Mouse (Mus musculus) kidney, postnatal 36 days (tissue): Measurements from ENCODE around the gene Traf7.

Source experiments
- DNase-seq, 2 experiments: peaks; one replicate each; pipeline ENCODE4 v3.0.0; 2021 to 2022; ENCODE audit warnings: mixed read lengths in 2 of 2

The Traf7 gene

DNA sequence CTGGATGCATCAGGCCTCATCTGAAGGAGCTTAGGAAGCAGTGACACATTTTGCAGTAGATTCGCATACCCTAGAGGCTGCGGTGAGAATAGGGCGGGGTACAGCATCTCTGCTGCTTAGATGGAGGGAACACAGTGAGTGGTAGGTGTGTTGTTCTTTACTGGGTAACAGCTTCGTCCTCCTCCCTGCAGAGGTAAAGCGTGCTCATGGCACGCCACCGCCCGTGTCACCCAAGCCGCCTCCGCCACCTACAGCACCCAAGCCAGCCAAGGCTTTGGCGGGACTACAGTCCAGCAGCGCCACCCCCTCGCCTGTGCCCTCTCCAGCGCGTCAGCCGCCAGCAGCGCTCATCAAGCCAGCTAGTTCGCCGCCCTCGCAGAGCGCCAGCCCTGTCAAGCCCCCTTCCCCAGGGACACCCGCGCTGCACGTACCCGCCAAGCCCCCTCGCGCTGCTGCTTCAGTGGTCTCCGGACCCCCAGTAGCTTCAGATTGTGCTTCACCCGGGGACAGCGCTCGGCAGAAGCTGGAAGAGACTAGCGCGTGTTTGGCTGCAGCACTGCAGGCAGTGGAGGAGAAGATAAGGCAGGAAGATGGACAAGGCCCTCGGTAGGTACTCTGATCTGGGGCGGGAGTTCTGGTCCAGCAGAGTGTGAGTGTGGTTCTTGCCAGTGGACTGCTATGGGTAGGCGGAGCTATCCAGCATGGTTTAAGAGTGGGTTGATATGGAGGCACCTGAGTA lies 21.2 kb downstream of the Traf7 start:
- peak in 1 of 2 experiments; percentile 29 for DNase-seq

DNA sequence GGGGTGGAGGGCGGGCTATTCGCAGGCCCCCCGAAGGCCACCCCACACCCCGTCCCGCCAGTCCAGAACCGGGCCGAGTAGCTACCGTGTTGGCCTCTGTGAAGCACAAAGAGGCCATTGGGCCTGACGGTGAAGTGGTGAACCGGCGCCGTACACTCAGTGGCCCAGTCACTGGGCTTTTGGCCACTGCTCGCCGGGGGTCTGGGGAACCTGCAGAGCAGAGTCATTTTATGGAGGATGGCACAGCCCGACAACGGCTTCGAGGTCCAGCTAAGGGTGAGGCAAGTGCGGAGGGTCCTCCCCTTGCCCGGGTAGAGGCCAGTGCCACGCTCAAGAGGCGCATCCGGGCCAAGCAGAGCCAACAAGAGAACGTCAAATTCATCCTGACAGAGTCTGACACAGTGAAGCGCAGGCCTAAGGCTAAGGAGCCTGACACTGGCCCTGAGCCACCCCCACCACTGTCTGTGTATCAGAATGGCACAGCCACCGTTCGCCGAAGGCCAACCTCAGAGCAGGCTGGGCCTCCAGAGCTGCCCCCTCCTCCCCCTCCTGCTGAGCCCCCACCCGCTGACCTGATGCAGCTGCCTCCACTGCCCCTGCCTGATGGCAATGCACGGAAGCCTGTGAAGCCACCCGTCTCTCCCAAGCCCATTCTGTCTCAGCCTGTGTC lies 22.3 kb downstream of the Traf7 start:
- no peak for DNase-seq

DNA sequence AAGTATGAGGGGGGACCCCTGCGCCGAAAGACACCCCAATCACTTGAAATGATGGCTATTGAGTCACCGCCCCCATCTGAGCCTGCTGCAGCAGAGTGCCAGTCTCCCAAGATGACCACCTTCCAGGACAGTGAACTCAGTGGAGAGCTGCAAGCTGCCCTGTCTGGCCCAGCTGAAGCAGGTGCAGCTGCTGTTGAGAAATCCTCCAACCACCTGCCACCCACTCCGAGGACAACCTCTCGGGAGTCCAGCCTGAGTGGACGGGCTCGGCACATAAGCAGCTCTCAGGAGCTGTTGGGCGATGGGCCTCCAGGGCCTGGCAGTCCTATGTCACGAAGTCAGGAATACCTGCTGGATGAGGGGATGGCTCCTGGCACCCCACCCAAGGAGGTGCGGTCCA lies 23.7 kb downstream of the Traf7 start:
- DNase-seq = no peak

DNA sequence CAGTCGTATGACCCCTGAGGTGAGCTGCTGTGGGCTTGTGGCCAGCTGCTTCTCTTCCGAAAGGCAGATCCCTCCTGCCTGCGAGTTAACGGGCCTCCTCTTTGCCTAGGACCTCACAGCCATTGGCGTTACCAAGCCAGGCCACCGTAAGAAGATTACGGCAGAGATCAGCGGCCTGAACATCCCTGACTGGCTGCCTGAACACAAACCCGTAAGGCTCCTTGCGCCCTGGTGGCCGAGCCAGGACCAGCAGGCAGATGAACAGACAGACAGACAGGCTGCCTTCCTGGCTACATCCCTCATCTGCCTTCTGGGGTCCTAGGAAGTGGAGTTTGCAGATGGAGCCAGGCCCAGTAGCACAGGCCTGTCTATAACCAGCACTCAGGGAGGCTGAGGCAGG lies 25.5 kb downstream of the Traf7 start:
- peak in 1 of 2 experiments; percentile 30 for DNase-seq

DNA sequence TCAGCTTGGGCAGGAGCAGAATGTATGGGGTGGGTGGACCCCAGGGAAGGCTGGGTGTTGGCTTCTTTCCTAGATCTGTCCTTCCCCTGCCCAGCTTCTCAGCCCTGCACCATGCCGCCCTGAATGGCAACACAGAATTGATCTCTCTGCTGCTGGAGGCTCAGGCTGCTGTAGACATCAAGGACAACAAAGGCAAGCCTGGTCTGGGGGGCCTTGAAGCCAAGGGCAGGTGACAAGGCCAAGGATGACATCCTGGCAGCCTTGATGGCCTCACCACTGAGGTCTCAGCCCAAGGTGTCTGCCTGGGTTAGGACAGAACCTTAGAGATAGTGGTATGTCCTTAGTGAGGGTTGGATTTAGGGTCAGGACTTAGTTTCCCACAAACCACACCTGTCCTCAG lies 31.7 kb downstream of the Traf7 start:
- DNase-seq = no peak

DNA sequence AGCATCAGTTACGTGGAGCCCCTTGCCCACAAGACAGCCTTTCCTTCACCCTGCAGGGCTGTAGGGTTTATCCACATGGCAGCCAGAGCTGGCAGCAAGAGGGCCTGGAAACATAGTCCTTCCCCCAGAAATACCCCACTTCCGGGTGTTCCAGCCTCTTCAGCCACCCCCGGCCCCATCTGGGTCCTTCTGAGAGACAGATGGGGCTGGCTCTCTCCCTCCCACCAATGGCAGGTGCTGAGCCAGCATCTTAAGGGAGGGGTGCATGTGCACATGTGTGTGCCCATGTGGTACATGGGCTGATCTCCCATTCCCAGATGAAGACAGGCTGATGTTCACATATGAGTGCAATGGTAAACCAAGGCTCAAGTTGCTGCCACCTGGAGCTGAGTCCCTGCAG lies 32.3 kb downstream of the Traf7 start:
- DNase-seq = no peak

DNA sequence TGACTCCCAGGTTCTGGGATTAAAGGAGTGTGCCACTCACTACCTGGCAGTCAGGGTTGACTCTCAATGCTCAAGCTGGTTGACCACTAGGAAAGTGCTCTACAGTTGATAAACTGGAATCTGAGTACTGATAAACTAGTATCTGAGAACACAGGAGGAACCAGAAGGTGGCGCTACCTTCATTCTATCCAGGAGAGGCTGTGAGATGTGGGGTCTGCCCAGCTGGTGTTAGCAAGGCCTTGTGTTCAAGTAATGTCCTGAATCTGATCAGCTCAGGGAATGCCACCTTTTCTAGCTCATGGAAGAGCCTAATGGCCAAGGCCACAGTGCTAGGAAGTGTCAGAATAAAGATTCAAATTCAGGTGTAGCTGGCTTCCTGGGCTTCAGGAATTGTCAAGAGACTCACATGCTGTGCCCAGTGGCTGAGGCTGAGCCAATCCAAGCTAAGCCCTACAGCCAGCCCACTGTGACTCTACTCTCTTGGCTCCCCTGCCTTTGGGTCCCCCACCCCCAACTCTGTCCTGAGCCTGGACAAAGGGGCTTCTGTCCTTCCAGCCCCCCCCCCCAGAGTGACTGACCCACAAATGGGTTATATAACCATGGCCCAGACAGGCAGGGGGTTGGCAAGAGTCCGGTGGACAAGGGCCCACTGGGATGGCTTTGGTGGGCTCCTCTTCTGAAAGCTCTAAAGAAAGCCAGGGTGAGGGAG lies 33.0 kb downstream of the Traf7 start:
- DNase-seq = peak; percentile 48 to 79

DNA sequence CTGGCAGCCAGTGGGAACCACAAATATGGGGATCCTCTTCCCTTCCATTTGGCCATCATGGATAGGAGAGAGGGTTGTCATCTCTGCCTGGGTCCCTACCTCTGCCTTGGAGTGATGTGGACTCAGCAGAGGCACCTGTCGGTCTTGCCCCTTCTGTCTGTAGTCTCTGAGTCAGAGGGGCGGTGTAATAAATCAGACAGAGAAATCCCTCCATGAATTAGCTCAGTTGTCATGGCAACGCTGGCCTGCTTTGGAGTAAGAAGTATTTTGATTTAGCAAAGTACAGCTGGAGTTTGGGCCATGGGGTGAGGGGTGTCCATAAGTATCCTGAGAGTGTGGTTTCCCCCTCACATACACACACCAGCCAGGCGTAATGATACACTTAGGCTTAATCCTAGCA lies 37.3 kb downstream of the Traf7 start:
- DNase-seq = no peak

DNA sequence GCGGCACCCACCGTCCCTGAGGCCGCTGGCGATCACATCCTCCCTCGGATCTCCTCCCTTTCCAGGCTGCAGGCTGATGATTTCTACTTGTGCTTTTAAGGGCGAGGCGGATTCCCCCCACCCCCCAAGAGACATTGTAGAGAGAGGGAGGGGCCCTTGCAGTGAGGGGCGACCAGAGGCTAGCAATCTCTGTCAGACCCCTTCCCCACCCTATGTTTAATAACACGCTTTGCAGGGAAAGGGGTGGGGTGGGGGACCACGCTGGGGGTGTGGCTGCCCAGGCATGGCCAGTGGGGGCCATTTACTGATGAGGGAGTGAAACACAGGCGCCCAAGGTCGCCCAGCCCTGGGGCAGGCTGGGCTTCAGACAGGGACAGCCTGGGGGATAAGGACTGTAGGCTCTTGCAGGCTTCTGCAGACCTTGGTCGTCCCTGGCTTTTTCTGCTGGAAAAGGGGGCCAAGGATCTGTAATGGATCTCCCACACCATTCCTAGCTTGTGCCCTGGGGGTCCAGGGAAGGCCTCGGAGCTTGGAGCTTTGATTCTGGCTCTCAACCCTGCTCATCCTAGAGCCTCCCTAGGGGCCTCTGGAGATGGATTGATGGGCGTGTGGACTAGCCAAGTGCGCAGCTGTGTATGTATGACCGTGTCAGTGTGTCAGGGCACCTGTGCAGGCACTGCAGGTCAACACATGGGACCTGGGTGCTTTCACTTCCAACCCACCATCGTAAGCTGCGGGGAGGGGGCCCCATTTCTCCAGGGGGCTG lies 38.3 kb downstream of the Traf7 start:
- no peak for DNase-seq

DNA sequence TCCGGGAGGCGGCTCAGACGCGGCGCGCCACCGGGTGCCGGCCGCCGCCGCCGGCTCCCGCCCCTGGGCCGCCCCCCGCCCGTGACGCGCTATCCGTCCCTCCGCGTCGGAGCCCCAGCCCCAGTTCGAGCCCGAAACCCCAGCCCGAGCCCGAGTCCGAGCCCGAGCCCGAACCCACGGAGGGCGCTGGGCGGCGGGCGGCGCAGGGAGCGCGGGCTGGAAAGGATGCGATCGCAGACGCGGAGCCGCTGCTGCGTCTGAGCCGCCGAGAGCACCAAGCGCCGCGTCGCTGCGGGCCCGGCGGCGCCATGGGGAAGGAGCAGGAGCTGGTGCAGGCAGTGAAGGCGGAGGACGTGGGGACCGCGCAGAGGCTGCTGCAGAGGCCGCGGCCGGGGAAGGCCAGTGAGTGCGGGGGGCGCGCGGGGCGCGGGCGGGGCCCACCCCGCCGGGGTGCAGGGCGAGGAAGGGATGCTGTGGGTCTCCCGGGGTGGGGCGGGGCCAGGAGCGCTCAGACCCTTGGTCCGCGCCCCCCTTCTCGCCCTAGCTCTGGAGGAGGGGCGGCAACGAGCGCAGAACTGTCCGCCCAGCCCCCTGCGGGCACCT lies 39.0 kb downstream of the Traf7 start:
- DNase-seq = peak in 1 of 2 experiments; percentile 44

DNA sequence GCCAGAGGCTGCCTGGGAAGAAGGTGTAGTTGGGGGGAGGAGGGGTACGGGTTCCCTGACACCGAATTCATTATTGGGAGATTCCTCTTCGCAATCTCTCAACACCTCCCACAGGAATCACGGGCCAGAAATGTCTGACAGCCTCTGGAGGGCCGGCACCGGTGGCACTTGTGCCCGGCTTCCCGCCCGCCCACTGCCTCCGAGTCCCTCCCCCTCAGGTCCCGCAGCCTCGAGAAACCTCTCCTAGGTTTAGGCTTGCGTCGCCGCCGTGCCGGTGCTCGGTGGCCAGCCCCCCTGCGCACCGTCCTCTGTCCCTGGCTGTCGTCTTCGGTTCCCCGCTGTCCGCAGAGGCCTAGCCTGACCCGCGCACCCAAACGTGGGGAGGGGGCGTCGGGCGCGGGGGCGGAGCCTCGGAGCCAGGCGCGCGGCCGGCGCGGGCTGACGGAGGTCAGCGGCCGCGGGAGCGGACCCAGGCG lies 39.5 kb downstream of the Traf7 start, which contains the start of gene Caskin1:
Caskin1 (plus strand) TSS at position 416 of the 476 bp plus-strand sequence.
- peak in 1 of 2 experiments; percentile 44 for DNase-seq

DNA sequence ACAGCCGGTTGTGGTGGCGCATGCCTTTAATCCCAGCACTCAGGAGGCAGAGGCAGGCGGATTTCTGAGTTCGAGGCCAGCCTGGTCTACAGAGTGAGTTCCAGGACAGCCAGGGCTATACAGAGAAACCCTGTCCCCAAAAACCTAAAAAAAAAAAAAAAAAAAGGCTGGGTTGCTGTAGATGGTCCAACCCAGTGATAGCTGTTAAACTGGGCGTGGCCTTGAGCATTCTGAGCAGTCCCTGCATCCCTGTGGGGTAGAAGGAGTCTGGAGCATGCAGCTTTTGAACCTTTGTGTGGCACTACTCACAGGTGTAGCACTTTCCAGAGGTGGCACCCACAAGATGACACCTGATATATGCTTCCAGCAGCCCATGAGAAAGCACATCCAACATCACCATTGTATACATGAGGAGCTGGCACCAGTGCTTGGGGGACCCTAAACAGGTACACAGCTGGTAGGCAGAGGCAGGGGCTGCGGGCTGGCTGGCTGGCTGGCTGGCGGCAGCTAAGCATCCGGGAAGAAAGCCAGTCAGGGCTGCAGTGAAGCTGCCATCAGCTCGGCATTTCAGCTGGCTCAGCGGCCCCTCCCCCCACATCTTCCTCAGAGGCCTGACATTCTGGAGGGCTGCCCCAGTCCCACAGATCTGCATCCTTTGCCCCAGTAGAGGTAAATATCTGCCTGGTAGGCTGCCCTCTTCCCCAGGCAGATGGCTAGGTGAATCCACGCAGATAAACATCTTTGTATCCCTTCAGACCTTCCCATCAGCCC lies 42.5 kb downstream of the Traf7 start:
- peak in 1 of 2 experiments; percentile 46 for DNase-seq

DNA sequence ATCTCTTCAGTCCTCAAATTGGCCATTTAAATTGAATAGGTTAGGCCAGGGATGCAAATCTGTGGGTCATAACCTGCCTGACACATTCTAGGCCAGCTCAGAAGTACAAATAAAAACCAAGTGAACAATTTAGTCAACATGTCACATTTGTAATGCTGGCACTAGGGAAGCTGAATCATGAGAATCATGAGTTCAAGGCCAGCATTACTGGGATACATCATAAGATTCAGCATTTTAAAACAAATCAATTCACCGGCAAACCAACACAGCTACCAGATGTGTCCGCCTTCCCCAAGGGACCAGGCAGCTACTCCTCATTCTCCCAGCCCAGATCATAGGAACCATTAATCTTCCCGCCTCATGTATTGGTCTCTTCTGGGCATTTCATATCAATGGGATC lies 44.2 kb downstream of the Traf7 start:
- no peak for DNase-seq

DNA sequence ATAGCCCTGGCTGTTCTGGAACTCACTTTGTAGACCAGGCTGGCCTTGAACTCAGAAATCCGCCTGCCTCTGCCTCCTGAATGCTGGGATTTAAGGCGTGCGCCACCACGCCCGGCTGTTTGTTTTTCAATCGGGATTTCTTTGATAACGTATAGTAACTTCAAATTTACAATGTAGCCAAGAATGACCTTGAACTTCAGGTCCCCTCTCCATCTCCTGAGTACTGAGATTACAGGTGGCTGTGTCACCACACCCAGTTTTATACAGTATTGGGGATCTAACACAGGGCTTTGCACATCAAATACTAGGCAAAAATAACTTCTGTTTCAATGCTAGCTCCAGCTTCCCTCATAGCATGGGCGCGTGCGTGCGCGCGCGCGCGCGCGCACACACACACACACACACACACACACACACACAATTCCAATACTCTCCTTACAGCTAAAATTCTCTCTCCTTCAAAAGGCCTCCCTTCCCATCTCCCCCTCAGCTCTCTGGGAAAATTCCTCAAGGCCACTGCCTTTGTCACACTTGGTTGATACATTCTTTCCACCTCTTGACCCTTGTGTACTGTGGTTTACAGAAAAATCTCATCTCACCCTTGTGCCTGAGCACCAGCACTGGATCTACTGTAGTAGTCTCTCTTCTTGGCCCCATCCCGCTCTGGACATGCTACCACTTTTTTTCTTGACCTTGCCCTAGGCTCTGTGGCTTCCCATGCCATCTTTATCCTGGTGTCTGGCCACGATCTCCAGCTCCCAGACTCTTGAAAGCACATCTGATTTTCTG lies 46.5 kb downstream of the Traf7 start:
- no peak for DNase-seq

DNA sequence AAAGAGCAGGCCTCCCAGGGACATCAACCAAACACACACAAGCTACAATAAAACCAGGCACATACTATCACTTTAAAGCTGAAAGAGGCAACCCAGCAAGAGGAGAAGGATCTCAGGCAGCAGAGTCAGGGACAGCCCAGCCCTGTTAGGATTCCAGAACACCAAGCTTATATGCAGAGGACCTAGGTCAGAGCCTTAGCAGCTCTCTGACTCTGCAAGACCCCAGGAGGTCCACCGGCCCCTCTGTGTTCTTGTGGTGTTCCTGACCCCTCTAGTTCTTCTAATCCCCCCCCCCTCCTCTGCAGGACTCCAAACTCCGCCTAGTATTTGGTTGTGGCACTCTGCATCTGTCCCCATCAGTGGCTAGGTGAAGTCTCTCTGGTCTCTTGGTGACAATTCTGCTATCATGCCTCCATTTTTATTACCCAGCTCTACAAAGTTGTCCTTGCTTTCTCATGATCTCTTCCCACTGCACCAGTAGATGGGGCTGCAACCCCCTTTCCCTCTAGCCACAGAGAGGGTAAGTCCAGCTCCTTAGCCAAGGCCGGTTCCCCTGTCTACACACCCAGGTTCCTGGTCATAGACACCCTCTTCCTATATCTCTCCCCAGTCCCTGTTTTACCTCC lies 47.4 kb downstream of the Traf7 start:
- peak in 1 of 2 experiments; percentile 30 for DNase-seq

DNA sequence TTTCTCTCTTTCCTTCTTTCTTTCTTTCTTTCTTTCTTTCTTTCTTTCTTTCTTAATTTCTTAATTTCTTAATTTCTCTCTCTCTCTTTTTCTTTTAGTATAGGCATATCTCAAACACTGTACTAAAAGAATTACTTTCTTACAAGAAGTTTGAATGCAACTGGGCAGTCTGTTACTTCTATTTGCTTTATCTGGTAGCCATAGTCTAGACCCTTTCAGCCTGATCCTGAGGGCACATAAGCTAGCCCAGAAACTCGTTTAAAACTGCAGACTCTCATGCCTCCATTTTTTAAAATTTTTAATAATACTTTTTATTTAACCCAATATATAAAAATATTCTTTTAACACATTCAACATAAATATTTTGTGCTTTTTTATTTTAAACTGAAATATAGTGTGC lies 48.3 kb downstream of the Traf7 start:
- DNase-seq = no peak

DNA sequence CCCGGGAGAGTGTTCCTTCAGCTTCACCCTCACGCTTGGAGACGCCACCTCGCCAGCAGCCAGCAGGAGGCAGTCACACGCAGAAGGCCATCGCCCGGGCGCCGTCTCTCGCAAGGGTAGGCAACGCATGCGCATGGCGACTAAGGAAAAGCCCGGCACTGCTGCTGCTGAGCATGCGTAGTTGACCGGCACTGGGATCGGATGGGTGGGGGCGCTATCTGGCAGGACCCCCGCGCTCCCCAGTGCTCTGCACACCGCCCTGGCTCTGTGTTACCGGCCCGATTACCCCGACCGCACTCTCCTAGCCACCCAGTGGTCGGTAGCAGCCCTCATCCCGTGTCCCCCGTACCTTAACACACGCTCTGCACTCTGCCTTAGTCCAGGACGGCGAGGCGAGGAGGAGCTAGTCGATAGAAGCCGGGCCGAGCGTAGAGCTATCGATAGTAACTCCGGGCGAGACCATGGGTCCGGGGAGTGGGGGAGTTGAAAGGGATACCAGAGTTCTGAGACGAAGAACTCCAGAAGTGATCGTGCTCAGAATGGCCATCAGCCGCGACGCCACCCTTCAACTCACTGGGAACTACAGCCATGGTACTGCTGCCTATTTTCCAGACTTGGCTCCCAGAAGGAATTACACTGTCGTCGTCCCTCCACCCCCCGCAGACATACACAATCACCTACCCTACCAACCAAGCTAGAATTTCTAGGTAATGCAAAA lies 48.9 kb downstream of the Traf7 start, which contains the start of gene Mlst8:
Mlst8 (minus strand) TSS at position 416 of the 718 bp plus-strand sequence.
- DNase-seq = peak; percentile 96 to 99

DNA sequence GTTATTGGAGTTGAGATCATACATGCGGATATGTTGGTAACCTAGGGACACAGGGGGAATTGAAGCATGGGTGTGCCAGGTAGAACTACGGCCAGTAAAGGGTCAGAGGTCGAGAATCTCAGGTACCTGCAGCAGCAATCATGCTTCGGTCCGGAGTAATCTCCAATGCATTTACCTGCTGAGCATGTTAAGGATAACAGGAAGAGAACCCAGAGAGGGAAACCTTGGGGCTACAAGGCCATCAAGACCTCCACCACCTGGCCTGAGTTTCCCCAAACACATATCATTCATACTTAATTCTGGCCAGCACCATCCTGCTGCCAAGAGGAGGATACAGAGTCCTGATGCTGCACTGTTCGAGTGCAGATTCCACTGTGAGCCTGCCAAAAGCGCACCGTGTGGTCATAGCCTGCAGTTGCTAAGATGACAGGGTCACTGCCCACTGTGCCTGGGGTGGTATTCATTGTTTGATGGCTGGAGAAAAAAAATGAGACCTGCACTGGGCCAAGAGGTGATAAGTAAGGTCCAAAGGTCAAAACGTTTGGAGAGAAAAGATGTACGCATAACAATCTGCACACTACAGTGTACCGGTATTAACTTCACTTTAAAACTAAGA lies 49.6 kb downstream of the Traf7 start:
- peak in 1 of 2 experiments; percentile 44 for DNase-seq
